In the genomic region with DNA sequence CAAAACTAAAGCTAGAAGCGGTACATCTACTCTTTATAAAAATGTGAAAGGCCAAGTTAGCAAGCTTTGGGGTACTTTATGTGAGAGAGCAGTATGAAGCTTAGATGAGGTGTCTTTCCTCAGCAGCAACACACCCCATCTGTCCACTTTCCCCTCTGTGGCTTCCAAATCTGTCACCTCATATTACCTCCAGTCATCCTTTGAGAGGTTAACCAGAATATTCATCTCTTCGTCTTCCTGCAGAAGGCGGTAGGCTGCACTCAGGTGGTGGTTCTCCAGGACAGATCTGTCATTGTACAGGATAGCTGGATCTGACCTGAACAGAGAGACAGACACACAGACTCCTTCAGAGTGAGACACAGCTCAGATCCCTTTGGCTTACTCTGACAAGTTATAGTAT, we compare ENCODE assay signal across 18 mouse cellular contexts.
"Had no signal": no experiment of that assay in that cellular context is flagged by ENCODE, and none has a peak within 500 bp of the region (broad histone marks: within the 10 kb centered on the region; RNA-seq: fewer than 3 reads in every experiment).

No protein-coding gene starts in this region.

- H3K4me2 ChIP-seq: limb, embryonic 12.5 days; liver, embryonic 13.5 days; lung, embryonic 15.5 days; midbrain, embryonic 11.5 days; midbrain, embryonic 15.5 days; neural tube, embryonic 12.5 days; stomach, embryonic 15.5 days had no signal

- H3K4me1 ChIP-seq: limb, embryonic 12.5 days; liver, embryonic 13.5 days; lung, embryonic 15.5 days; megakaryocyte, embryonic 14.5 days; midbrain, embryonic 15.5 days; neural tube, embryonic 12.5 days; stomach, embryonic 15.5 days had no signal

- H3K9ac ChIP-seq: limb, embryonic 12.5 days; liver, embryonic 13.5 days; liver, postnatal 0 days; lung, embryonic 15.5 days; midbrain, embryonic 15.5 days; neural tube, embryonic 12.5 days; stomach, embryonic 15.5 days had no signal

- H3K27me3 ChIP-seq: limb, embryonic 12.5 days; liver, embryonic 13.5 days; lung, embryonic 15.5 days; megakaryocyte, embryonic 14.5 days; midbrain, embryonic 15.5 days; neural tube, embryonic 12.5 days; stomach, embryonic 15.5 days had no signal

- H3K4me3 ChIP-seq: limb, embryonic 12.5 days; liver, embryonic 13.5 days; lung, embryonic 15.5 days; megakaryocyte, embryonic 14.5 days; midbrain, embryonic 15.5 days; neural tube, embryonic 12.5 days; stomach, embryonic 15.5 days had no signal

- H3K36me3 ChIP-seq: limb, embryonic 12.5 days; liver, embryonic 13.5 days; lung, embryonic 15.5 days; midbrain, embryonic 15.5 days; neural tube, embryonic 12.5 days; stomach, embryonic 15.5 days had no signal

- ATAC-seq: midbrain, embryonic 15.5 days had no signal

- H3K27ac ChIP-seq: limb, embryonic 12.5 days; liver, embryonic 13.5 days; lung, embryonic 15.5 days; macrophage; midbrain, embryonic 15.5 days; neural tube, embryonic 12.5 days; stomach, embryonic 15.5 days had no signal

- H3K9me3 ChIP-seq: limb, embryonic 12.5 days; liver, embryonic 13.5 days; lung, embryonic 15.5 days; midbrain, embryonic 15.5 days; neural tube, embryonic 12.5 days; stomach, embryonic 15.5 days had no signal

- DNase-seq: kidney, postnatal 14 days; liver; liver, embryonic 13.5 days; liver, postnatal 0 days; lung, postnatal 14 days; retina, postnatal 1 day; right cerebral cortex, postnatal 4 days; spleen, adult 18-20 months; thymus, adult 2 months; thymus, postnatal 25 days had no signal
